Mouse (Mus musculus): ENCODE measurements at regions not wholly inside any gene's neighbourhood (a gene's known extent, or its start where the extent isn't known, plus 50 kb on each side); places are given as distances from the start of the nearest gene placed in this dataset.

- TF ChIP-seq CTCF (IDR thresholded peaks at IDR 0.05; ENCODE audit: low read depth), result no peak
- TF ChIP-seq EP300 (optimal IDR thresholded peaks at IDR 0.05), result no peak
Measured at GRCm38 (mm10) chr13:51979301-51979977, 133.0 kb downstream of the Gadd45g start.
